Mouse (Mus musculus) ES-E14 (cell line): Measurements from ENCODE around the gene Wnk2.

Source experiments
- CHD2 ChIP-seq: IDR thresholded peaks from 2 replicates; pipeline ENCODE4 v1.6.1; 2014; ENCODE audit warnings: mild to moderate bottlenecking, low read depth, low read length, inconsistent platforms
- HCFC1 ChIP-seq: IDR thresholded peaks from 2 replicates; pipeline ENCODE4 v1.6.1; 2012; ENCODE audit warnings: low read length, inconsistent platforms, borderline replicate concordance; ENCODE audit not compliant: insufficient read depth
- MAFK ChIP-seq: IDR thresholded peaks from 2 replicates; pipeline ENCODE4 v1.6.1; 2014; ENCODE audit warnings: mild to moderate bottlenecking, low read depth, low read length, inconsistent platforms; ENCODE audit not compliant: insufficient read depth
- ZC3H11A ChIP-seq: IDR thresholded peaks from 2 replicates; pipeline ENCODE4 v1.6.1; 2012; ENCODE audit warnings: low read depth, mild to moderate bottlenecking, inconsistent platforms, low read length, borderline replicate concordance
- ZNF384 ChIP-seq: IDR thresholded peaks from 2 replicates; pipeline ENCODE4 v1.6.1; 2012; ENCODE audit warnings: low read depth, low read length, inconsistent platforms

GRCm38 (mm10) chr13:49024763-49025162, 123.1 kb downstream of the Wnk2 start:
- TF ChIP-seq MAFK (no peak), CHD2 (no peak), HCFC1 (no peak), ZNF384 (no peak), ZC3H11A (no peak)
